Mouse (Mus musculus) kidney, adult 9 months (tissue): ENCODE results near the gene Exoc5.
"Not testable (repeated sequence)": the region's sequence is repeated elsewhere in the genome, so short reads cannot be mapped to it uniquely, and the experiment has no call there.

ENCODE experiments used
- DNase-seq: peaks from one replicate; pipeline ENCODE4 v3.0.0; 2022

Gene Exoc5

DNA sequence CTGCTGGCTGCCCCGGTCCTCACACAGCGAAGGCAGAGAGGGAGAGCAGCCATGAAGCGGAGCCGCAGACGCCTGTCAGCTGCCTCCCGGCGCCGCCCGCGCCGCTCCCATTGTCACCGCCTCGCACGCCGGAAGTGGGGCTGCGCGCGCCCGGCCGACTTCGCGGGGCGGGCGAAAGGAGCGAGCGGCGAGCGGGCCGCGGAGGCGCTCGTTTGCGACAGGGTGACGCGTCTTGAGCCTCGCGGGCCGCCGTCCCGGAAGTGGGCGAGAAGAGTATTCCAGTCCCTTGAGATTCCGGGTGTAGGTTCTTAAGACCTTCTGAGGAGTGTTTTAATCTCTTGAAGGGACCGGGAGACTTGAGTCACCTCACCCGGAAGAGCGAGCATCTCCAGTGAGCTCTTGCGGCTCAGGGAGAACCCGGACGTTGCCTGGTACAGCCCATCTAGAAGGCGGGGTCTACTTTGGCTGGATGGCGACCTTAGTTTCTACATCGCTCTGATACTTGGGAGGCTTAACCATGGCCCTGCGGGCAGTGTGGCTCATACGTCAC lies at the start of gene Exoc5:
Gene Exoc5 (minus strand): TSS at position 380 of the 550 bp plus-strand sequence.
- peak; percentile 96 for DNase-seq

DNA sequence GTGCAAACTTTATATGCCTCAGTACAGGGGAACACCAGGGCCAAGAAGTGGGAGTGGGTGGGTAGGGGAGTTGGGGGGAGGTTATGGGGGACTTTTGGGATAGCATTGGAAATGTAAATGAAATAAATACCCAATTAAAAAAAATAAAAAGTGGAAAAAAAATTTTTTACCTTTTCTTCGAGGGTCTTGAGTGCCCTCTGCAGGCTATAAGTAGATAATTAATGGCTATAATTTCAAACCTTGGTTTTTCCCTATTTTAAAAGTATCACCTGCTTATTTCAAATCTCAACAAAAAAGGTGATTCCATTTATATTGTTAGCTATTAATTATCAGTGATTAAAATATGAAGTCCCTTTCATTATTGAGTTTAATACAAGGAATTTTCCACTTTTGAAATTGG lies 25.3 kb upstream of the Exoc5 start:
- DNase-seq: not testable (repeated sequence)

DNA sequence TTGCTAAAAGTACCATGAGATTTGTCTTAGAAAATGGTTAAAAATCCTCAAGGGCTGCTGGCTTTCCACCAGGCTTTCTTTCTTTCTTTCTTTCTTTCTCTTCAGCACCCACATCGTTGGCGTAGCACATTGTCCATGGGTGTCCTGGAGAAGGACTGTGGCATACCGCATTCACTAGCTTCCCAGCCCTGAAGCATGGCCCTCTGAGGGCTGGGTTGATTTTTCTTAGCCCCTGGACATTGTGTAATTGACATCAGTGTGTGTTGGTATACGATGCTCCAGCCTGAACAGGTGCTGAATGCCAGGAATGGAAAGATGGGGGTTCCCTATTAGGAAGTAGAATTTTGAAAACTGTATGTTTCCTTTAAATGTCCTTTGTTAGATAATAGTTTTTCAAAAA lies 24.8 kb upstream of the Exoc5 start:
- DNase-seq: no peak

DNA sequence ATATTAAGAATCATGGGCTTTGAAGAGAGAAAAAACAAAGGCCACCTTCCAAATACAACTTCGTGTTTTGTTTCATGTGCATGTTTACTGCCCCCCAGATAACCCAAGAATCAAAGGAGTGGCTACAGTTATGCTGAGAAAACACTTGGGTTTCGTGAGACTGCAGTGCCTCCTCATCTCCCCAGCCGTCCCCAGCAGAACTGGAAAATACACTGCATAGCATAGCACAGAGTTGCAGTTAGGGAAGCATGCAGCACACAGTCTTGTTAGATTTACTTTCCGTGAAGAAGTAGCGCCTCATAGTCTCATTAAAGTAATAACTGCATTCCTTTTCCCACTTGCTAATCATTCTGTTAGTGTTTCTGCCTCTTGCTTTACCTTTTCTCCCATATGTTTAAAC lies 23.6 kb upstream of the Exoc5 start:
- no peak for DNase-seq

DNA sequence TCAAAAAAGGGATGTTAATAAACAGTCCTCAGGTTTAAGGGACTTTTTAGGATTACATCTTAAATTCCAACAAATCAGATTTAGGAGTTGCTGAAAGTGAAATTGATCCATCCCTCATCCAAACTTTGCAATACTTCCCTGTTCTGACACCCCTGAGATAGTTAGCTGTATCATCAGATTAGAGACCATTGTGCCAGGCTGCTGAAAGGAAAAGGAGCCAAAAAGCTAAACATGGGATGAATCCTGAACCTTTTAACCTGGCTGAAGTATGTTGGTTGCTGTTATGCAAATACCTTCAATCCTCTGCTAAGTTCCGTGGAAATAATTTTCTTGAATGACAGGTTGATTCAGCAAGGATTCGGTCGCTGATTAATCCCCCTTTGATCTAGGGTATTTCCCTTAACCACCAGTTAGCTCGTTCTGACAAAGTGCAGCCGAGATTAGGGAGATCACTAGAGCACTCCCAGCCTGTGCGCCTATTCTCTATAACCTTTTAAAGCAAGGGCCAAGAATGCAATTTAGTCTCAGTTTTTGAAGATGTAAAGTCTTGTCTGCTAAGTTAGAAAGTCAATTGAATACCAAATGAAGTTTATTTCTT lies 23.1 kb upstream of the Exoc5 start:
- DNase-seq: no peak

DNA sequence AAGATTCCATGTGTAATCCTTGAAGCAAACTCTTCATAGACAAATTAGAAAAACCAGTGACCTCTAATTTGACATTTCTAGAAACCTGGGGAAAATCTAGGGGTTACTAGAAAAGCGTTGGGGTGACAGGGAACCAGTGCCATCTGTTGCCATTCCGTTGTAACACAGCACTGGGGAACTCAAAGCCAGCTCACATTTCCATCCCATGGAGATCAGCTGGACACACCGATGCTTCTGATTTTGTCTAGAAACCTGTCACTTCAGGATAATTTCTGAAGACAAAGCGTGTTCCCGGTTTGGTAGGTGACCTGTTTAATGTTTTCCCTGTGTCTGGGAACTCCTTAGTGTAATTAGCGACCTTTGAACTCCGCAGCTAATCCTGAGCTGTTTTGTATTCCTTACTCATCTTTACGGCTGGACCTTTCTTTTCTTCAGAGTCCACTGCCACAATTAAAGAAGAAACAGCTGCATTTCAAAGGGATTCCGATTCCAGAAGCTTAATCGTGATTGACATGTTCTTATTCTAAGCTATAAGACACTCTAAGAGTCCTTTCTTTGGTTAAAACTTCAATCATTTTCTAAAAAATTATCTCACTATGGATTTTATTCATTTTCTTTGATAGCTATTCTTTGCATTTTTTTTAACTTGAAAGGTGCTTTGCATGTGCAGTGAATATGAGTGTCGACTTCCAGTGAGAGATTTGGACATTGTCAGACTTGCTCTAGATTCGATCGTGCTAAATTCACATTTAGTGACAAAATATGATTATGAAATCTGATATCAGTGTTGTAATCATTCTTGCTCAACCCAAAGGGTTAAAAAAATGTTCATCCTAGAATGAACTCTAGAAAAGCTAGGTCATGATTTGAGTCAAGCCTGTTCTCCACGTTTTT lies 21.9 kb upstream of the Exoc5 start:
- DNase-seq: peak; percentile 84

DNA sequence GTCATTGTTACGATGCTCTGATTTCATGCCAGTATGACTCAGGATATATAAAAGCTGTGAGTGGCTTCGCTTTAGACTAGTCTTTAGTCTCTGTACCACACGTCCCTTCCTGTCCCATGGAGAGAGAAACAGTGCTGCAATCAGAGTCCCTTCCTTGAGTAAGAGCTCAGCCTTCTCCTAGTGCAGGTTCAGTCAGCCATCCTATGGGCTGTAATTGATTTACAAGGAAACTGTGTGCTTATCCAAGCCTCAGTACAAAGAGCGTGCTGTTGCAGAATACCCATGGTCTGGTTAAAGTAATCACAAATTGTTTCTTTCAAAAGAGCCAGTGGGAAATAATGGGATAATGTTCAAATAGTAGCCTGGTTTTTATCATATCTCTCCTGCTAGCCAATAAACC lies 20.1 kb upstream of the Exoc5 start:
- peak; percentile 80 for DNase-seq

DNA sequence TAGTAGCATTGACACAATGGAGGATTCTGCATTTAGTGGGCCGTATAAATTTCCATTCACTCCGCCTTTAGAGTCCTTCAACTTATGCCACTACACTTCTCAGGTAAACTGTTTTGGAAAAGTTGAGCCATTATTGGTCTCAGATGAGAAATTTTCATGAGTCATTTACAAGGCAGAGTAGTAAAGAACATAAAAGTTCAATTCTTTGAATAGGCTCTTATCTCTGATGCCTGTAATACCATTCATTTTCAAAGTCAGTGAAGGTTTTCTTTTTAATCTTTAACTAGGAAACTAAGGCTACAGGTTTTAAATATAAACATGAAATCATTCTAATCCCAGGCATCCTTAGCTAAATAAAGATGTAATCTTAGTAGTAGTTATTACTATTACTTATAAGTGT lies 12.4 kb upstream of the Exoc5 start:
- DNase-seq: no peak

DNA sequence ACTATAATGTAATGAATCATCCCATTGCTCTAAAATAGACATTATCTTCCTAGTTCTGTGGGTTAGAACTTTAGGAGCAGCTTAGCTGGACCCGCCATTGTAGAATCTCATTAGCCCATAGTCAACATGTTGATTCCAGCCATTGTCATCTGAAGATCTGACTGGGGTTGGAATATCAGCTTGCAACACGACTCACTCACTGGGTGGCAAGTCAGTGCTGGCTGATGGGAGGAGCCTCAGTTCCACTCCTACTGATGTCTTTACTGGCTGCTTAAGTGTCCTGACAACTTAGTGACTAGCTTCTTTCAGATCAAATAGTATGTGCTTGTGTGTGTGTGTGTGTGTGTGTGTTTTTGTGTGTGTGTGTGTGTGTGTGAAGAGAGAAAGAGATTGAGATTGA lies 7.9 kb upstream of the Exoc5 start:
- DNase-seq: no peak

DNA sequence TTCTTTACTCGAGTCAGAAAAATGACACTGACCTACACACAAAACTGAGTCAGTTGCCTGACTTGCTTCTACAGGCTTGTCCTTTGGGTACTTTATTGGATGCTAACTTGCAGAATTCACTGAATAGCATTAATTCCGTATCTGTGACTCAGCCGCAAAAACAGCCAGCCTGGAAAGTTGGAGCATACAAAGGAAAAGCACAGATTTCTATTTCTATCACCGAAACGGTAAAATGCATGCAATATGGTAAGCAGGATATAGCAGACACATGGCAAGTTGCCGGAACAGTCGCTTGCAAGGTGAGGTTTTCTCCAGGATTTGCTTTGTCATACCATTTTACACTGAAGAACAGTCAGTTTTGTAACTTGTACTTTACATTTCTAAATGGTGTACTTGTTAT lies 7.4 kb upstream of the Exoc5 start:
- no peak for DNase-seq

DNA sequence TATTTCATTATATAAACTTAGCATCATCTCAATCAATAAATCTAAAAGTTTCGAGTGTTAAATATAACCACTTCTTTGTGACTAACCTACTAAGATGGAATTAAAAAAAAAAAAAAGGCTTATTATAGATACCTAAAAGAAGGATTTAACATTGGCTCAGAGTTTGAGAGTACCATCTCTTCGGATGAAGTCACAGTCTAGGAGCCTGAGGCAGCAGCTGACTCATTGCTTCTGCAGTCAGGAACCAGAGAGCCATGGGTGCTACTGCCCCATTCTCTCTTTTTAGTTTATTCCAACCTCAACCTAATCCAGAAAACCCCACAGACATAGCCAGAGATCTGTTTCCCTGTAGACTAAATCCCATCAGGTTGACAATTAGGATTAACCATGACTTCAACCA lies 6.4 kb upstream of the Exoc5 start:
- no peak for DNase-seq

DNA sequence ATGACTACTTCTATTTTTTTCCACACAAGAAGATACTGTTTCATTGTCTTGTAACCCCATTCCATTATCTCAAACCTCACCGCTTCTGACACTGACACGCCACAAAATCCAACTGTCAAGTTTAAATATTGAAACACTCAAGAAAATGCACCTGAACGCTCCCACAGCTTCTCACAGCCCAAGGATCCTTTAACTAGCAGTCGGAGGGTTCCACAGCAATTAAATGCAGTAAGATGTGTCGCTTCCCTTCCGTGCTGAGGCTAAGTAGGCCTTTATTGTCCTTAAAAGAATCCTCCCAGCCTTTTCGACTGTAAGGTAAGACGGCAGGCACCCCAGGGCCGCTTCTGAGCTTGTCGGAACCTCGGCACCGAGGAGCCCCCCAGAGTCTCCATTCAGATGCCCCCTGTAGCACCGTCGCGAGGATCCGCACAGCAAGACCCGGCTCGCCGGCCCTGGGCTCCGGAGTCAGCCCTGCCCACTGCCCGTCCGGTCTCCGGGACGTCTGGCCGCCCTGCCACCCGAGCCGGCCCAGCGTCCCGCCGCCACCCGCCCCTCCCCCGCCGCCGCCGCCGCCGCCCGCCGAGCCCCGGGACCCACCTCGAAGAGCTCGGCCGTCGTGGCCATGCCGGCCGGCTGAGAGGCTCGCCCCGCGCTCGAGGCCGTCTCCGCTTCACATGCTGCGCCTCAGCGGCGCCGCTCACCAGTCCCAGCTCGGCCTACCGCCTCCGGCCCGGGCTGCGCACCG lies 752 bp downstream of the Exoc5 start, which contains the start of gene Ap5m1:
Gene Ap5m1 (plus strand): TSS at position 569 of the 745 bp plus-strand sequence.
- DNase-seq: peak; percentile 20

DNA sequence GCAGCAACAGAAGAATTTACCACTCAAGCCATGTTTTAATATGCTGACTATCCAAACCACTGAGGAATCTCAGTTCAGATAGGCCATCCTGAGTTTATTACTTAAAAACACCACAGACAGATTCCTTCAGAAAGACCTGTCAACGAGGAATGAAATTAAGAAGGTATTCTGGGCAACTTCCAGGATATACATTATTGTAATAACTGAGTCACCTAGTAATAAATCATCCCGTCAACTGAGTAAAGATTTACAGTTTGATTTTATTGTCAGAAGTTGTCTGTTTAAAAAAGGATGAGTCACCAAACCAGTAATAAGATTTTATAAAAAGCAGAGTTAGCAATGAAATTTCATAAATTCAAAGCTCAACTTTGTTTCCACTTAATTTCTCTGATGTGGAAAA lies 2.6 kb downstream of the Exoc5 start:
- no peak for DNase-seq

DNA sequence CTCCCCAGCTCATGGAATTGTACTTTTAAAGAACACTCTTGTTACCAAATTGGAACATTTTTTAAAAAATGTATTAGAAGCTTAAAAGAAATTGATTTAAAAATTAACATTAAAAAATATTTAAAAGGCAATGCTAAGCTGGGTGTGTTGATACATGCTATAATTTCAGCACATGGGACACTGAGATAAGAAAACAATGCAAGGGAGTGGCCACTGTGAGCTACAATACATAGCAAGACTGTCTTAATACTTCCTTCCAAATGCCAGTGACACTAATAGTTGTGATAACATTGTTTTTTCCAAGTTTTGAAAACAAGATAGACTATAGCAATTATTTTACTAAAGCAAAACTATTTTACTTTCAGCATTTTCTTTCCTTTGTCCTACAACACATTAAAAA lies 17.0 kb downstream of the Exoc5 start:
- DNase-seq: no peak

DNA sequence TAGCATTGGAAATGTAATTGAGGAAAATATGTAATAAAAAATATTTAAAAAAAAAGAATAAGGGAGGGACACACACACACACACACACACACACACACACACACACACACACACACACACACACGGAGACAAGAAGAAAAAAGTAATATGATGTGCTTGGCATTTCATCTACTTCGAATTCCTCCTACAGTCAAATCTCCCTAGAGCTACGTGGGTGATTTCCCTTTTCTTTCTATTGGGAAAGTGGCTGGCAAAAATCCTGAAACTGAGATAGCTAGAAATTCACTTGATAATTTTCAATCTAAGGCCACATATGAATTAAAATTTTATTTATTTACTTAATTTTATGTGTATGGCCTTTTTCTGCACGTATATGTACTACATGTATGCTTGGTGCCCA lies 20.8 kb downstream of the Exoc5 start:
- DNase-seq: no peak

DNA sequence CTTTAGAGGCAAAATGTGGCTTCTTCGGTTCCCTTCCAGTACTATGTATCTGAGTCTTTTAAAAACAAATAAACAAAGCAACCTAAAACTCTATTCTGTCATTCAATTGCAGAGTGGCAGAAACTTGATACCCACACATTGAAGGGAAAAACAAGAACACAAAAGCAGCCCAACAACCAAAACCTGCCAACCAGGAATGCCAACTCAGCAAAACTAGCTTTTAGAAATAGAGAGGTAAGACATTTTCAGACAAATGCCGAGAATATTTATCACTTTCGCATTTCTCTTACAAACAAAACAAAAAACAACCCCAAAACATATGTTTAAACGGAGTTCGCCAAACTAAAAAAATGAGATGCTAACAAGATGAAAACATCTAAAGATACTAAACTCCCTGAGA lies 37.5 kb downstream of the Exoc5 start:
- no peak for DNase-seq

DNA sequence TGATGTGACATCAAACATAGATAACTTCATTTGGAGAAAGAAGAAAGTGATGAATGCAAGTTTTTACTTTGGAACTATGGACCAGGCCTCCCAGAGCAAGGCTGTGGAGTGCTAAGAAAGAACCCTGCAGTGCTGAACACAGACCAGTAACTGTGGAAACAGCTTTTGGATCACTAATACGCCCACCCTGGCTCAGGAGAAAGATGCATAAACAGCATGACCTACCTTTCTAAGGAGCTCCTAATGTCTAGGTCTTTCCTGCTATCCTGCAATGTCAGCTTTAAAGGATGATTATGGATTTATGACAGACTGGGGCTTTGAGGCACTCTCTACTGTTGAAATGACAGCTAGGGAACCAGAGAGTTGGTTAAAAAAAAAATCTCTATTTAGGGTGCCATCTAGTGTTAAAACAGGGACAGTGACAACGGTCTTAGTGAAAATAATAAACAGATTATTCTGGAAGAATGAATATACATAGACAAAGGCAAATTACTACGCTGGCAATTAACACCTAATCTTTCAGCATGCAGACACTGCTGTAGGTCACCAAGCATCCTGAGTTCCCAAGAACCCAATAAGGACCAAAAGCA lies 38.6 kb downstream of the Exoc5 start:
- no peak for DNase-seq

DNA sequence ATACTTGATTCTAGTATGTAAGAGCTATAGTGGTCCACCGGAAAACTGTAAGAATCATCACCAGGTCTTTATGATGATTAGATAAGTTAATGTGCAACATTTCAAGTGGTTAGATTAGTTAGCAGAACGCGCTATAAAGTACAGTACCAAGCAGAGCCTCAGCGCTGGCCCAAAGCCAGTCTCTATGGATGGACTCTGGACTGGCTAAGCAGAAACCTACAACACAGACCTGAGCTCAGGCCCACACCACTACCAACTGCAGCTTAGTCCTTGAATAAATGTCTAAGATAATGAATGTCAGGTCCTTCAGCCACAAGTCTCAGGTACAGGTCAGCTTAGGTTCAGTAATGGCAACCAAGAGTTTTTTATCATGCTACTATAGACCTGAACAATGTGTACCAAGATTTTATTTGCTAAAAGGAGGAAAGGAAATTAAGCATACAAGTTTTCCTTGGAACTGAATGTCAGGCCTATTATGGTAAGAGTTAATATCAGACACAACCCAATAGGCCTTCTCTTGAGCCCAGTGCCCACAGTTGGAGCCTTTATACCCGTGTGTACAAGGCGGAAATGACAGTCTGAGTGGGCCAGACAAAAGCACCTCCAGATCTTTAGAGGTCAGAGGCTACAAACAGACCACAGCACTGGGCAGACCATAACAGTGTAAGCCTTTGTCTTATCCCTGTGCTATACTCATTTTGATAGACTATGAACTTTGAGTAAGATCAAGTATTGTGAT lies 39.2 kb downstream of the Exoc5 start:
- DNase-seq: peak; percentile 11

DNA sequence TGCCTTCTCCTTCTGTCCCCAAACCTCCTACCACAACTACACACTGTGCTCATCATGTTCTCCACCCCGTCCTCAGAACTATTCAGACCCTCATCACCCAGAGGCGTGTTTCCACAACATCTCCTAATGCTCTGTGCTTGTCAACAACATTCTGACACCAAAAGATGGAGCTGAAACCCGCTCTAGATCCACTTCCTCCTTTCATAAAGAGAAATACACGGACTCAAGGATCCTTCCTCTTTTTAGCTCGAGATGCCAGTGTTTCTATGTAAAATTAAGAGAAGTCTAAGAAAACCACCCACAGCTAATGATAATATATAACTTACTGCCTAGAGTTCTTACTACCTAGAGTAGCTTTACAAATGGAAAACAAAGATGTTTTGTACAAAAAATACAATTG lies 46.7 kb downstream of the Exoc5 start:
- DNase-seq: no peak

DNA sequence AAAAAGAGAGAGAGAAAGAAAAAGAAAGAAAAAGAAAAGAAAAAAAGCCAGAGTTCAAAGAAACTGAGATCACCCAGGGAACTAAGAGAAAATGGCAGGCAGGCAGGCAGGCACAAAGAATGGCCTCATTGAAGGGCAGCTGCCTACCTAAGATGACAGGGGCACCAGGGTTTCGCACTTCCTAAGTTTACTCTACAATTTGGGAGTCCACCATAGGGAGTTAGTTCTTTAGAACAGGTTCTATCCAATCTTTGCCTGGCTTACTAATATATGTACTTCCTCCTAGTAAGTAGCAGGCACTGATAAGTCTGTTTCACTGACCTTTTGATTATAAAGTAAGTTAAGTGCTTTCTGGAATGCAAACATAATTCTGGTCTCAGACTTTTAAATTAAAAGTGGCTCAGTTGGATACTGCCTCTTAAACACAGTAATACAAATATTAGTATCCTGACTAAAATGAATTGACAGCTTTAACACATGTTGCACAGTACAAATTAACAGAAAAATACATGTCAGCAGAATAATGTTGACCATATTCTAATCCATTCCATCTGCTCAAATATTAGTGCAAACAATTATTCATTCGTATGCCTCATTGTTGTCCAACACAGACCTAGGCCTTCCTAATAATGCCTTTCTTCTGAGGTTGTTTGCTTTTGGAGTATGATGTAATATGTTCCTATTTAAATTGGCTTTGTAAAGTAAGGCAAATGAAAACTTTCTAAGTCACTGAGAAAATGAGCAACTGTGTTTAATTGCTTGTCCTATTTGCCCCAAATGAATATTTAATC lies 57.9 kb downstream of the Exoc5 start:
- no peak for DNase-seq

DNA sequence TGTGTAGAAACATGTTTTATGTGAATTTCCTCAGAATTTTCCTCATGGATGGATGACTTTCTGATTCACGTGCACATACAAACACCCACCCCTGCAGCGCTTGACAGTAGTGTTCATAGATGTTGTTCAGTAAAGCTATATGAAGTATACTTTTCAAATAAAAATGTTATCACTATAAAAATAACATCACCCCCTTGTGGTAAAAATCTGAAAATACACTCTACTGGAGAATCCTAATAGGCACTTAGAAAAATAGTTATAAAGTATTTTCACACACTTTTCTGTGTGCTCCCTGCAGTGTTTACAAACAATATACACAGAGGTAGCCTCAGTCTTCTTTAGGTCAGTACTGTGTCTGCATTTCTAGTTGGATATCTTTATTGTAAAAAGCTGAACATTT lies 58.5 kb downstream of the Exoc5 start:
- DNase-seq: no peak

DNA sequence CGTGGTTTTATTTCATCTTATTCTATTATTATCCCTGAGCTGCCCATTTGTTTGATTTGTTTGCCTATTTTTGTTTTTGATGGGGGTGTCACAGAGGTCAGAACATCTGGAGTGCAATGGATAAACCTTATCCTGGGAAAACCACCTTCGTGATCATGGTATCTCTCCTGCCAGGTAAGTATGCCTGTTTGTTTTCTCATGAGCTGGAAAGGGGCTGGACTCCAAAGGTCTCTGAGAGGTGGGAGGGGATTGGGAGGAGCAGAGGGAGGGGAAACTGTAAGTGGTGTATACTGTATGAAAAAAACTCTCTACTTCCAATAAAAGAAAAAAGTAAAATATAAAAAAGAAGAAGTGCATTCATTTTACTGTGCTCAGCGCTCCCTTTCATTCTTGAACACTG lies 64.8 kb downstream of the Exoc5 start:
- DNase-seq: no peak
